Mouse (Mus musculus) cerebellum, postnatal 36 days (tissue): Measurements from ENCODE around the gene Lrmda.

Experiments
- DNase-seq, 2 experiments: peaks; one replicate each; pipeline ENCODE4 v3.0.0; 2021 to 2022; ENCODE audit warnings: mixed read lengths in 2 of 2

Lrmda gene

GRCm38 (mm10) chr14:22259376-22260032 is 240.0 kb downstream of the Lrmda start:
- no peak for DNase-seq

- DNase-seq: no peak
Measured at GRCm38 (mm10) chr14:22260033-22260419, 240.5 kb downstream of the Lrmda start.

GRCm38 (mm10) chr14:22265229-22265905 is 245.9 kb downstream of the Lrmda start:
- DNase-seq: no peak

GRCm38 (mm10) chr14:22269812-22270211 is 250.3 kb downstream of the Lrmda start:
- DNase-seq: no peak

- DNase-seq: no peak
Measured at GRCm38 (mm10) chr14:22278053-22278452, 258.5 kb downstream of the Lrmda start.

DNA sequence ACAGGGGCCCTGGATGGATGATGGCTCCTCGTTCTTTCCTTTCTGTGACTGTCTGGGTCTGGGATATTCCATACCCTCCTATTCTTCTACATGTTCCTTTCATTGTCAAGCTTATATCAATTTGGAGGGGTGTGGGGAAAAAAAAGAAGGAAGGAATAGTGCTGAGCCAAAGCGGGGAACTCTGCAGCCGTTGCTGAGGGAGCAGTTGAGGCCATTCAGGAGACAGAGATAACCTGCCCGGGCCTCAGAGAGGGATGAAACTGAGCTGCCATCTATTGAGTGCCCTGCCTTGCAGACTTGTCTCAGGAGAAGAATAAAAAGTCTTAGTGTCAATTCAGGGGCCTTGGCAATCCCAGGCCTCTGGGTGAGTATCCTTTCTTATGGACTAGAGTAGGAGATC is 260.1 kb downstream of the Lrmda start:
- no peak for DNase-seq

- no peak for DNase-seq
Measured at GRCm38 (mm10) chr14:22281630-22282029, 262.1 kb downstream of the Lrmda start.

DNA sequence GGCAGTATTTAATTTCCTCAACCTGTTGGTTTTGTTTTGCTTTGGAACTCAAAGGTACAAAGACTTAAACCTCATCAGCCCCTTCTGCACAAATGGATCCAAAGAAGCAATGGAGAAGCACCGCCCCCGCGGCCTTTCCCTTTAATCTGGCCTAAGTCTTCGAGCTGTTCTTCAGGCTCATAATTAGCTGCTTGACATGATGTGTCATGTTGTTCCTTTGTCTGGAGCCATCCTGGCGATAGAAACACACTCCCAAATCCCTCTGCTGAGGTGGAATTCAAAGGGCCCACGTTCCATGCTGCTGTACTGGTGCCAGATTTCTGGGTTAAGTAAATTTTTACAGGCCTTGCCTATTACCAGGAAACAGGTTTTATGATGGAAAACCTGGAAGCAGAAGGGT is 263.3 kb downstream of the Lrmda start:
- no peak for DNase-seq

DNA sequence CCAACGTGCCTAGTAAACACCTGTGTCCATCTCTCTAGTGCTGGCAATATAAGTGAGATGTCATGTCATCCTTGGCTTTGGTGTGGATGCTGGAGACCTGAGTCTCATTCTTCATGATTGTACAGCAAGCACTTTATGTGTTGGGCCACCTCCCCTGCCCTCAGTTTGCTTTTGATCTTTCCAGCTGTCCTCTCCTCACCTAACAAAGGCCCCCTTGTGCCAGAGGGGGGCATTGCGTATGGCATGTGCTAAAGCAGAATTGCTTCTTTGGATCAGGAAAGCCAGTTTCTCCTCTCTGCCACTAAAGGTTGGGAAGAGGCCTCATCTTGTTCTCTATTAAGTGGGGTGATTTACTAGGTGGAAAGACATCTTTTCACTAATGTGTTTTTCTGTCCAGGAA is 264.2 kb downstream of the Lrmda start:
- DNase-seq: no peak

DNA sequence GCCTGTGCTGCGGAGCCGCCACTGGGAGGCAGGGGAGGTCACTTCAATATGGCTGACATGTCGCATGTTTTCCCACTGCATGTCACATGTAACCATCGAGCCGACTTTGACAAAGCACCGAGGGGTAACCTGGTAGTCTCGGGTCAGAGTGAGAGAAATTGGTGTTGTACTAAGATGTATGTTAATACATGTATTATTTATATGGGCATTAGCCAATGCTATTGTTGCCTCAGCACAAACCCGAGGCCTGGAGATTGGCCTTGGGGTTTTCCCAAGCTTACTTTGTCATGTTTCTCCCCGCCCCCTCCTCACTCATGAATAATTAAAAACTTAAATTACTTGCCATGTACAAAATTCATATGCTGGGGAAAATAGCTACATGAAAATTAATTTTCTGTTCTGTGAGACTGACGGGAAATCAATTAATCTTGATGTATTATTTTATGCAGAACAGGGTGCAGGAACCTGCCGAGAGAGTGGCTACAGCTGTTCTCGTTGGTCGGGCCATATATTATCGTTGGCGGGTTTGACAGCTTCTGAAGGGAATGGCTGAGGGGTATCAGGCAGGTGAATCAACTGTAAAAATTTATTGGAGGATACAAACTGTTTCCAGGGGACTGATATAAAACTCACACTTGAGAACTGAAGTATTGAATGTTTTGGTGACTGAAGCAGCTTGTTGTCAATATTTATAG is 265.5 kb downstream of the Lrmda start:
- DNase-seq: no peak

- no peak for DNase-seq
Measured at GRCm38 (mm10) chr14:22285826-22286225, 266.3 kb downstream of the Lrmda start.

DNA sequence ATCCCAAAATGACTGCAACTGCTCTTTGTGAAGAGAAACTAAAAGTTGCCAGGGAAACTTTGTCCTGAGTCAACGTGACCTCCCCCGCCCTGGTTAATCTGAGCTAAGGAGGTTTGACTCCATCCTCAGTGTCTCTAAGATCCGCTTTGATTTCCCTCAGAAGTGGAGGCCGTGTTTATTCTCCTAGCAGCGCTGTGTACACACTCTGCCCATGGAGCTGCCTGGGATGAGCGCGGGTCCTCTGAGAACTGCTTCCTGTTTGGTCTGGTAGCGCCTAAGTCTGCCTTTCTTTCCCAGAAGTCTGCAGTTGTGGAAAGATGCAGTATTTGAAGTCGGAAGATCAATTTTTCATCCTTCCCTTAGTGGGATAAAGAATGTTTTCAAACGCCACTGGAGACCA is 268.7 kb downstream of the Lrmda start:
- no peak for DNase-seq

- no peak for DNase-seq
Measured at GRCm38 (mm10) chr14:22289380-22289922, 269.9 kb downstream of the Lrmda start.

GRCm38 (mm10) chr14:22294371-22294770 is 274.9 kb downstream of the Lrmda start:
- no peak for DNase-seq

GRCm38 (mm10) chr14:22296655-22297239 is 277.2 kb downstream of the Lrmda start:
- DNase-seq: no peak

DNA sequence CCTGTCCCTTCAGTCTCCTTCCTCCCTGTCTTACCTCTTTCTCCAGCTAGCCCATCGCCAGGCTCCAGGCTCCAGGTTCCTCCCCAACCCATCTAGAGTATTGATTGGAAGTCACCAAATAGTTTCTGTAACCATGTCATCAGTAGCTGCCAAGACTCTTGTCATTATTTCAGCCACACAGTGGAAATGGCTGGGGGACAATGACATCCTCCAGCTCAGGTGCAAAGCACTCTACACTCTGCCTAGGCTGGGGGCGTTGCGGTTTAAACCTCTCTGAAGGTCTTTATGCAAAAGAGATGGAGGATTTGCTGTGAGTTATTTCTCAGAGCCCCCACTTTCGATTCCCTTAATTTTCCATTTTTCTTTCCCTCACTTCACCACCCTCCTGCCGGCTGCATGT is 287.2 kb downstream of the Lrmda start:
- no peak for DNase-seq

- DNase-seq: no peak
Measured at GRCm38 (mm10) chr14:22308059-22308458, 288.5 kb downstream of the Lrmda start.

- DNase-seq: no peak
Measured at GRCm38 (mm10) chr14:22323058-22323457, 303.5 kb downstream of the Lrmda start.

GRCm38 (mm10) chr14:22323530-22324292 is 304.2 kb downstream of the Lrmda start:
- DNase-seq: no peak

GRCm38 (mm10) chr14:22326218-22326964 is 306.9 kb downstream of the Lrmda start:
- no peak for DNase-seq

DNA sequence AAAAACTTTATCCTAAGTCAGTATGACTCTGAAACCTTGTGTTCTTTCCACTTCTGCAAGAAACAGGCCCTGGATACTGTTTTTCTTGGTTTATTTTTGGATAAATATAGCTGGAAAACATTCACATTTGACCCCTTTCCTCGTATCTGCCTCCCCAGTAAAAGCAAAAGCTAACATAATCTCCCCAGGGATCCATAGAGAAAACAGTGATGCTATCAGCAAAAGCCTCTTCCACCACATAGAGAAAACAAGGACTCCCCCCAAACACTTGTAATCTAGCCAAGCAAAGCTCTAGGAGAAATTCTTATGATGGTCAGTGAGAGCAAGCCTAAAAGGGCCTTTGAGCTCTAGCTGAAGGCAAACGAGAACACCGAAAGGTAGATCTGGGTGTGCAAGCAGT is 309.7 kb downstream of the Lrmda start:
- no peak for DNase-seq
